Mouse (Mus musculus): Measurements from ENCODE around the gene Stam2.

DNA sequence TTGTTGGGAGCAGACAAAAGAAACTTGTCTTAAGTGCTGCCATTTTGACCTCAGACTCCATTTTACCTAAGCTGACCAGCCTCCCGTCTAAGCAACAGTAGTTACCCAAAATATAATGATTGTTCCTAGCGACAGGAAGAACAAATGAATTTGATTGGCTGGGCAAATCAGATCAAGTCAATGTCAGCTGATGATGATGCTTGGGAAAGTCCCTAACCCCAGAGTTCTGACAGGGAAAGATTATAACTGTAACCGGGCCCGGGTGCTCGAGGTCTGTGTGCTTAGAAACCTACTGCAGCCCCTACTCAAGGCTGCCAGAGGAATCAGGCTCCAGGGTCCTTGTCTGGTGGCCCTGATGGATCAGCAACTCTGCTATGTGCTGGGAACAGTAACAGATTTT, 10.1 kb downstream of the Stam2 start:
- no peak for TF ChIP-seq POLR2A (IDR thresholded peaks at IDR 0.05; ENCODE audit: low read depth, low read length)
- no peak for TF ChIP-seq CTCF (IDR thresholded peaks at IDR 0.05; ENCODE audit: borderline replicate concordance, insufficient read depth, low read length)

Data from embryonic fibroblast, embryonic 13.5 days (primary cell).